Mouse (Mus musculus) kidney, adult 2 months (tissue): ENCODE results near the gene Erc2. TPM values are rescaled to one million over a fixed set of nuclear protein-coding genes. Genes with fewer than 3 reads are reported as not detected.
A peak's percentile ranks its signal among the peaks of the same experiment; 100 is the strongest.

Experiments used
- DNase-seq: peaks from one replicate; pipeline ENCODE4 v3.0.0; 2021
- H3K27ac ChIP-seq: fragments of 200-500 bp; 2 replicates; pipeline ENCODE4 v1.5.1; 2012; ENCODE audit warnings: low read depth, low read length, control low read depth, inconsistent platforms; ENCODE audit not compliant: insufficient read depth
- H3K27me3 ChIP-seq: fragments of 200-500 bp; replicated peaks from 2 replicates; pipeline ENCODE4 v1.6.1; 2012; ENCODE audit warnings: mild to moderate bottlenecking, moderate library complexity, low read length, inconsistent platforms; ENCODE audit not compliant: control insufficient read depth, insufficient read depth
- H3K36me3 ChIP-seq: fragments of 200-500 bp; 2 replicates; pipeline ENCODE4 v1.6.1; 2012; ENCODE audit warnings: mild to moderate bottlenecking, moderate library complexity, low read length, inconsistent platforms; ENCODE audit not compliant: control insufficient read depth, insufficient read depth
- H3K4me1 ChIP-seq: fragments of 200-500 bp; 2 replicates; pipeline ENCODE4 v1.6.1; 2011; ENCODE audit warnings: low read length; ENCODE audit not compliant: control insufficient read depth, insufficient read depth
- H3K4me3 ChIP-seq: fragments of 200-500 bp; 2 replicates; pipeline ENCODE4 v1.5.1; 2011; ENCODE audit warnings: mild to moderate bottlenecking, low read depth, low read length, control low read depth; ENCODE audit not compliant: insufficient read depth
- CTCF ChIP-seq: fragments of 200-500 bp; conservative IDR thresholded peaks from 2 replicates; pipeline ENCODE4 v1.5.1; 2011; ENCODE audit warnings: low read depth, mild to moderate bottlenecking, control low read depth, low read length, moderate library complexity, mixed read lengths; ENCODE audit not compliant: insufficient read depth, insufficient read length
- POLR2A ChIP-seq: fragments of 200-500 bp; IDR thresholded peaks from one replicate; pipeline ENCODE4 v1.6.1; 2011; ENCODE audit warnings: low read depth, low read length, control low read depth
- WGBS: fragments of 180-500 bp; shearing (Covaris S2); methylation state at CpG from one replicate; pipeline ENCODE4 v1.1.7; 2018; 5-methylcytosine and 5-hydroxymethylcytosine counted together
- polyA plus RNA-seq: library from polyadenylated mRNA; depleted of rRNA; stranded (reverse); fragments of >200 nt; gene quantifications from 2 replicates; pipeline ENCODE4 v1.2.3, GENCODE M21; 2012

Gene Erc2
- polyA plus RNA-seq, 1 experiment: 6.9 TPM

- Histone ChIP-seq H3K4me1 (no peaks in the 10 kb centered on the region), H3K27me3 (no peaks in the 10 kb centered on the region), H3K4me3 (no peak overlapping the region), H3K36me3 (no peaks in the 10 kb centered on the region), H3K27ac (no peak overlapping the region)
- DNase-seq: peak; percentile 30
- no peak for TF ChIP-seq CTCF
- TF ChIP-seq POLR2A: no peak
- WGBS: 45% methylated on average over 5 of the region's 5 CpGs
These were observed 153.1 kb downstream of the Erc2 start for GRCm38 (mm10) chr14:27775367-27775766.

- DNase-seq: no peak
- TF ChIP-seq CTCF (no peak), POLR2A (no peak)
- no peaks in the 10 kb centered on the region for H3K4me1 ChIP-seq
- no peak overlapping the region for H3K27ac ChIP-seq
- no peaks in the 10 kb centered on the region for H3K27me3 ChIP-seq
- no peaks in the 10 kb centered on the region for H3K36me3 ChIP-seq
- H3K4me3 ChIP-seq: no peak overlapping the region
- 82% methylated on average over 8 of the region's 8 CpGs for WGBS
These were observed 156.3 kb downstream of the Erc2 start for GRCm38 (mm10) chr14:27778503-27778902.

GRCm38 (mm10) chr14:27778982-27779701, 156.9 kb downstream of the Erc2 start:
- TF ChIP-seq CTCF (no peak), POLR2A (no peak)
- WGBS: 83% methylated on average over 2 of the region's 2 CpGs
- Histone ChIP-seq H3K4me3 (no peak overlapping the region), H3K36me3 (no peaks in the 10 kb centered on the region), H3K4me1 (no peaks in the 10 kb centered on the region), H3K27ac (no peak overlapping the region), H3K27me3 (no peaks in the 10 kb centered on the region)
- no peak for DNase-seq

- no peaks in the 10 kb centered on the region for H3K27me3 ChIP-seq
- H3K36me3 ChIP-seq: no peaks in the 10 kb centered on the region
- DNase-seq: no peak
- no peak overlapping the region for H3K27ac ChIP-seq
- TF ChIP-seq POLR2A (no peak), CTCF (no peak)
- no peak overlapping the region for H3K4me3 ChIP-seq
- WGBS: 66% methylated on average over 1 of the region's 1 CpGs
- no peaks in the 10 kb centered on the region for H3K4me1 ChIP-seq
These were observed 159.0 kb downstream of the Erc2 start for GRCm38 (mm10) chr14:27781221-27781620.

GRCm38 (mm10) chr14:27784826-27785225, 162.6 kb downstream of the Erc2 start:
- H3K4me3 ChIP-seq: no peak overlapping the region
- no peaks in the 10 kb centered on the region for H3K4me1 ChIP-seq
- no peaks in the 10 kb centered on the region for H3K27me3 ChIP-seq
- TF ChIP-seq CTCF (no peak), POLR2A (no peak)
- DNase-seq: no peak
- WGBS: 98% methylated on average over 4 of the region's 4 CpGs
- H3K36me3 ChIP-seq: no peaks in the 10 kb centered on the region
- no peak overlapping the region for H3K27ac ChIP-seq

- no peak for DNase-seq
- WGBS: 93% methylated on average over 2 of the region's 2 CpGs
- Histone ChIP-seq H3K27ac (no peak overlapping the region), H3K36me3 (no peaks in the 10 kb centered on the region), H3K27me3 (no peaks in the 10 kb centered on the region), H3K4me3 (no peak overlapping the region), H3K4me1 (no peaks in the 10 kb centered on the region)
- TF ChIP-seq CTCF (no peak), POLR2A (no peak)
These were observed 163.3 kb downstream of the Erc2 start for GRCm38 (mm10) chr14:27785562-27785961.

- Histone ChIP-seq H3K4me1 (no peaks in the 10 kb centered on the region), H3K27ac (no peak overlapping the region), H3K36me3 (no peaks in the 10 kb centered on the region), H3K27me3 (no peaks in the 10 kb centered on the region), H3K4me3 (no peak overlapping the region)
- 60% methylated on average over 6 of the region's 6 CpGs for WGBS
- no peak for TF ChIP-seq CTCF
- TF ChIP-seq POLR2A: no peak
- DNase-seq: no peak
These were observed 167.1 kb downstream of the Erc2 start for GRCm38 (mm10) chr14:27789066-27789898.
